Mouse (Mus musculus) cortical plate, adult 2 months (tissue): ENCODE data around the gene Cotl1.

ENCODE experiments used
- CTCF ChIP-seq: fragments of 200-500 bp; IDR thresholded peaks from 2 replicates; pipeline ENCODE4 v1.5.1; 2011; ENCODE audit warnings: mild to moderate bottlenecking, control low read depth, low read length; ENCODE audit not compliant: insufficient read depth; ENCODE audit errors: extremely low read depth
- POLR2A ChIP-seq: fragments of 200-500 bp; IDR thresholded peaks from 2 replicates; pipeline ENCODE4 v1.6.1; 2011; ENCODE audit warnings: mild to moderate bottlenecking, low read length, control low read depth; ENCODE audit not compliant: insufficient read depth; ENCODE audit errors: extremely low read depth

DNA sequence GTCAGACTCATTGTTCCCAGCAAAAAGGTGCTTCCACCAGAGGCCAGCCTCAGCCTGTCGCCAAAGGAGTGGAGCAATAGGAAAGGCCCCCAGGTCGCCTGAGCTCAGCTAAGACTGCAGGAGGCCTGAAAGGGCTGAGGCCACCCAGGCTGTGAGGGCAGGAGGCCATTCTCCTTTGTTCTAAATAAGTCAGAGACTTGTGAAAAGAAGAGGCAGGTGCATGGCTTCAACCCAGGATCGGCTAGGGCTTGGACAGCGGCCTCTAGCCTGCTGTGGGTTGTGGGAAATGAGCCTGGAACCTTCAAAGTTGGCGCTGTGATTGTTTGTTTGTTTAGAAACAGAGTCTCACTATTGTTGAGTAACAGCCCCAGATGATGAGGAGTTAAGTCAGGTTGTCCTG lies 13.7 kb upstream of the Cotl1 start:
- TF ChIP-seq CTCF (no peak), POLR2A (no peak)
